Mouse (Mus musculus) cortical plate, adult 2 months (tissue): ENCODE results near the gene Lenep. TPM values are rescaled to one million over a fixed set of nuclear protein-coding genes. Genes with fewer than 3 reads are reported as not detected.

Experiments used
- H3K27ac ChIP-seq: fragments of 200-500 bp; 2 replicates; pipeline ENCODE4 v1.5.1; 2012; ENCODE audit warnings: low read length, control low read depth, inconsistent platforms; ENCODE audit not compliant: insufficient read depth
- H3K4me1 ChIP-seq: fragments of 200-500 bp; 2 replicates; pipeline ENCODE4 v1.6.1; 2011; ENCODE audit warnings: low read length; ENCODE audit not compliant: control insufficient read depth, insufficient read depth
- H3K4me3 ChIP-seq: fragments of 200-500 bp; 2 replicates; pipeline ENCODE4 v1.5.1; 2011; ENCODE audit warnings: mild to moderate bottlenecking, low read length, control low read depth; ENCODE audit not compliant: insufficient read depth
- CTCF ChIP-seq: fragments of 200-500 bp; IDR thresholded peaks from 2 replicates; pipeline ENCODE4 v1.5.1; 2011; ENCODE audit warnings: mild to moderate bottlenecking, control low read depth, low read length; ENCODE audit not compliant: insufficient read depth; ENCODE audit errors: extremely low read depth
- POLR2A ChIP-seq: fragments of 200-500 bp; IDR thresholded peaks from 2 replicates; pipeline ENCODE4 v1.6.1; 2011; ENCODE audit warnings: mild to moderate bottlenecking, low read length, control low read depth; ENCODE audit not compliant: insufficient read depth; ENCODE audit errors: extremely low read depth
- polyA plus RNA-seq: library from polyadenylated mRNA; depleted of rRNA; stranded (reverse); fragments of >200 nt; gene quantifications from 2 replicates; pipeline ENCODE4 v1.2.3, GENCODE M21; 2012

The Lenep gene
- polyA plus RNA-seq, 1 experiment: 5.1 TPM

DNA sequence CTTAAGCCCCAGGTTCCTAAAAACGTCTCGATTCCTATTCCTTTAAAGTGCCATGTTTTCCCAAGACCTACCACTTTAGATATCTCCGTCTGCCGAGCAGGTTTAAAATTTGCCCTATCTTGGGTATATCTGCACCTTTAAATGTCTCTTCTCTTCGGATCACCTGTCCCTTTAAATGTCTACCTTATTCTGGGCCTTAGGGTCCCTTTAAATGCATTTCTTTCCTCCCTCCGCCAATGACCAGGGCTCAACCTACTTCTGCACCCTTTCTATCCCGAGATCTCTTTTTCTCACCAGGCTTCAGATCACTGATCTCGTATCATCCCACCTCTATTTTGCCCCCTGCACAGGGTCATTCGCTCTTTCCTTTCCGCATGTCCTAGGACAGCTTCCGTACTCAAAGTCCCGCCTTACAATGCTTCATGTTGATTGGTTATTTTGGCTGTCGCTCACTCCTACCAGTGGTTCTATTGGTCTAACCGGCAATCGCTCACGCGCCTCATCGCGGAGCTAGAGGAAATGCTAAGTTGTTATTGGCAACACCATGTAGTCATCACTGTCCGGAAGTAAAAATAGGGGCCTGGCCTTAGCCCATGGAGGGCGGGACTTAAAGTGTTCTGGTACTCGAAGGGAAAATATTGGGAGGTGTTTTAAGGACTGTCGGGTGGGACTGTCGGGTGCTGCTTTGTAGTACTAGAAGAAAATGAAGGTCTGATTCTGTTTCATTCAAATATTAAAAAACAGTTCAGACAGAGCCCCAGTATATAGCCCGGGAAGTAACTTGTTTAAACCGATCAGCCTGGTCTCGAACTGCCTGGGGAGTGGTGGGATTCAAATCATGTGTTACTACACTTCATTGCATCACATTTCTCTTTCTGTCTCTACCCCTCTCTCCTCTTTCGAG lies 9.1 kb upstream of the Lenep start, which contains the start of gene Flad1:
Gene Flad1, minus strand, starts transcription at position 381 of the 904 bp plus-strand sequence.
- peaks cover 6% of the 10 kb centered on the region; the same call in 1 of the 2 replicates for H3K4me1 ChIP-seq
- peak within 1 kb of the TSS; percentile 30 for H3K4me3 ChIP-seq
- H3K27ac ChIP-seq: no peak within 1 kb of the TSS
- TF ChIP-seq POLR2A (0 out of 2 replicates have a peak, but pooled peaks have one; percentile 34), CTCF (no peak)

GRCm38 (mm10) chr3:89410864-89411263 lies 8.3 kb upstream of the Lenep start:
- no peak for TF ChIP-seq POLR2A
- no peak for TF ChIP-seq CTCF
- Histone ChIP-seq H3K4me3 (peak overlapping the region; percentile 30), H3K4me1 (peaks cover 6% of the 10 kb centered on the region; the same call in 1 of the 2 replicates), H3K27ac (no peak overlapping the region)

DNA sequence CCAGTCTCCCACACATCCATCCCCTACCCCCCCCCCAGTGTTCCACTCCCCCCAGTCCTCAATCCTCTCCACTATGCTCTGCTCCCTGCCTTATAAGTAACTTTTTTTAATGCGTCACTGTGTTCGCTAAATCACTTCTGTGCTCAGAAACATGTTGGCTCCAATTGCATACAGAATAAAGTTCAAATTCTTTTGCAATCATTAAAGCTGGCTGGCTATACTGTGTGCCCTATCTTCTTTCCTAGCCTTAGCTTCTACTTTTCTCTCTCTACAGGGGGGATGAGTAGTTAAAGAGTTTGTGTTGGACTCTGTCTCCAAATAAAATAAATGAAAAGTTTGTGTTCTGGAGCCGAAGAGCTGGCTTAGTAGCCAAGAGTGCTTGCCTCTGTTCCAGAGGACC lies 7.1 kb upstream of the Lenep start:
- Histone ChIP-seq H3K4me1 (peaks cover 6% of the 10 kb centered on the region; the same call in 1 of the 2 replicates), H3K4me3 (no peak overlapping the region), H3K27ac (no peak overlapping the region)
- no peak for TF ChIP-seq POLR2A
- TF ChIP-seq CTCF: no peak

DNA sequence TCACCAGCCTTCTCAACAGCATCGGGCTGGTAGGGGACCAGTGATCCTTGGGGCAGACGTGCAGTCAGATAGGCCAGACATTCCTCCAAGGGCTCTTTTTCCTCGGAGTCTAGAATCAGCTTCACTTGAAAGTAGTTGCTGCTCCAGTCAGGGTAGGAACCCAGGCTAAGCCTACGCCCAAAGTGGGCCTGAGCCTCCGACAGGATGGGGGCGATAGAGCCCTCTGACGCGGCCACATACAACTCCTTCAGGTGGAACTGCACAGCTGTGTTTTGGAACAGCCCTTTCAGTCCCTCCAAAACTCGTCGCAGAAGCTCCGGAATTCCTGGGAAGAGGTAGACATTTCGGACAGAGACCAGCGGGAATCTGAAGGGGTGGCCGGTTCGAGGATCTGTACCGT lies 5.9 kb upstream of the Lenep start:
- TF ChIP-seq CTCF: no peak
- no peak for TF ChIP-seq POLR2A
- peaks cover 6% of the 10 kb centered on the region; the same call in 1 of the 2 replicates for H3K4me1 ChIP-seq
- no peak overlapping the region for H3K27ac ChIP-seq
- no peak overlapping the region for H3K4me3 ChIP-seq

GRCm38 (mm10) chr3:89406887-89407286 lies 4.3 kb upstream of the Lenep start:
- Histone ChIP-seq H3K4me1 (peaks cover 6% of the 10 kb centered on the region; the same call in 1 of the 2 replicates), H3K4me3 (no peak overlapping the region), H3K27ac (no peak overlapping the region)
- no peak for TF ChIP-seq POLR2A
- no peak for TF ChIP-seq CTCF

- H3K4me3 ChIP-seq: no peak overlapping the region
- H3K27ac ChIP-seq: no peak overlapping the region
- TF ChIP-seq CTCF: no peak
- no peak for TF ChIP-seq POLR2A
- no peaks in the 10 kb centered on the region for H3K4me1 ChIP-seq
These were observed 1.3 kb downstream of the Lenep start for GRCm38 (mm10) chr3:89401329-89401728.

DNA sequence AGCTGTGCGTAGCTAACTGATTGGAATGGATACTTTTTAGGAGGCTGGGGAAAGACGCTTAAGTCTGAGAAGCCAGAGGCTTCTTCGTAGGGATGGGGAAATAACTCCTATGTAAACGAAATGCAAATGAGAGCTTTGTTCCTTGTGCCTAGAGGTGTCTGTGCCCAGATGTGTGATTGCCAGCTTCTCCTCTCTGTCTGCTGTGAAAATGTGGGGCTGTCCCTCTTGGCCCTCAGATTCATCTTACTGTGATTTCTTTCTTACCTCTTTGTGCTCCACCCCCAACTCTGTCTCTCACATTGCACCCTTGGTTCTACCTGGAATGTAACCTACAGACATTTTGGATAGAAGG lies 6.0 kb downstream of the Lenep start:
- TF ChIP-seq POLR2A (no peak), CTCF (no peak)
- 0 out of 2 replicates have a peak, but pooled peaks cover 2% of the 10 kb centered on the region for H3K4me1 ChIP-seq
- H3K27ac ChIP-seq: no peak overlapping the region
- H3K4me3 ChIP-seq: peak overlapping the region; percentile 6; the same call in 1 of the 2 replicates

GRCm38 (mm10) chr3:89395806-89396653 lies 6.6 kb downstream of the Lenep start:
- Histone ChIP-seq H3K4me1 (peaks cover 5% of the 10 kb centered on the region), H3K27ac (no peak overlapping the region), H3K4me3 (peak overlapping the region; percentile 56)
- TF ChIP-seq POLR2A (no peak), CTCF (peak; percentile 78)

- Histone ChIP-seq H3K4me3 (peak overlapping the region; percentile 56; the same call in 1 of the 2 replicates), H3K27ac (peak overlapping the region; percentile 47; the same call in 1 of the 2 replicates), H3K4me1 (peaks cover 5% of the 10 kb centered on the region)
- TF ChIP-seq POLR2A: no peak
- no peak for TF ChIP-seq CTCF
These were observed 7.2 kb downstream of the Lenep start for GRCm38 (mm10) chr3:89395419-89395805.
